Mouse (Mus musculus): ENCODE data around the gene Gm8257.
"Not testable (repeated sequence)": the region's sequence is repeated elsewhere in the genome, so short reads cannot be mapped to it uniquely, and the experiment has no call there.

Gene Gm8257

GRCm38 (mm10) chr14:44706356-44706755, at the start of gene Gm8257:
Gene Gm8257 (minus strand): TSS chr14:44706456.
- DNase-seq (ENCODE audit: inconsistent ontology term), result not testable (repeated sequence)

GRCm38 (mm10) chr14:44750240-44750639, 44.0 kb upstream of the Gm8257 start, which contains the start of gene Gm8267:
Gene Gm8267 (minus strand): TSS chr14:44750340.
- no peak for DNase-seq (ENCODE audit: inconsistent ontology term)

- not testable (repeated sequence) for DNase-seq (ENCODE audit: inconsistent ontology term)
Observed at GRCm38 (mm10) chr14:44742789-44743188, 36.5 kb upstream of the Gm8257 start.

- DNase-seq (ENCODE audit: inconsistent ontology term), result not testable (repeated sequence)
Observed at GRCm38 (mm10) chr14:44730711-44731110, 24.5 kb upstream of the Gm8257 start.

GRCm38 (mm10) chr14:44627737-44628136, 78.5 kb downstream of the Gm8257 start, which contains the start of gene Gm5624:
Gene Gm5624 (minus strand): TSS chr14:44627938.
- DNase-seq (ENCODE audit: inconsistent ontology term), result not testable (repeated sequence)

All from Muller cell, postnatal 12 days (primary cell).